In genomic region chr4:142084131-142084899, GRCm38 (mm10) we compare ENCODE assay signal across 8 mouse cellular contexts. TPM values are rescaled to one million over a fixed set of nuclear protein-coding genes. Genes with fewer than 3 reads are reported as not detected.
DNase-seq lines count a peak whose midpoint lies in the region; ATAC-seq and TF ChIP-seq lines count a peak whose summit lies in the region.

Gene Tmem51, minus strand, starts transcription at chr4:142084304.

- H3K27ac ChIP-seq in heart, embryonic 12.5 days (ENCODE audit: poor library complexity, severe bottlenecking): peak within 1 kb of the TSS; percentile 81
- peak within 1 kb of the TSS; percentile 85 for H3K27ac ChIP-seq in kidney, embryonic 14.5 days (ENCODE audit: low read depth, low read length)
- H3K27ac ChIP-seq in lung, postnatal 0 days (ENCODE audit: low read length): peak within 1 kb of the TSS; percentile 74

- WGBS in heart, embryonic 12.5 days: under 1% methylated on average over 46 of the region's 52 CpGs
- WGBS in kidney, embryonic 14.5 days: 0% methylated on average over 51 of the region's 52 CpGs
- WGBS in lung, postnatal 0 days: 0% methylated on average over 46 of the region's 52 CpGs

- no peak for TF ChIP-seq EP300 in lung, postnatal 0 days (IDR thresholded peaks at IDR 0.05)

- H3K27me3 ChIP-seq in heart, embryonic 12.5 days (replicated peaks): 0 out of 2 replicates have a peak, but pooled peaks cover 8% of the 10 kb centered on the region
- H3K27me3 ChIP-seq in kidney, embryonic 14.5 days (ENCODE audit: control insufficient read depth, insufficient read depth, low read length): no peaks in the 10 kb centered on the region
- H3K27me3 ChIP-seq in lung, postnatal 0 days (replicated peaks; ENCODE audit: insufficient read depth, low read length): no peaks in the 10 kb centered on the region

- peak; percentile 23 for DNase-seq in right cerebral cortex, postnatal 14 days
- no peak for DNase-seq in right cerebral cortex, adult 2 months (ENCODE audit: low spot score in 2 of 2)
- DNase-seq in embryo, embryonic 11 days: peak; percentile 70
- DNase-seq in lung, postnatal 0 days (ENCODE audit: low spot score): peak; percentile 66
- DNase-seq in ovary, postnatal 36 days (ENCODE audit: low spot score): peak; percentile 77
- no peak for DNase-seq in frontal cortex, postnatal 14 days (ENCODE audit: low spot score in 2 of 2)

- peak; percentile 40 for TF ChIP-seq CTCF in lung, postnatal 0 days (IDR thresholded peaks at IDR 0.05)

- peak within 1 kb of the TSS; percentile 75 for H3K4me2 ChIP-seq in heart, embryonic 12.5 days
- peak within 1 kb of the TSS; percentile 98 for H3K4me2 ChIP-seq in kidney, embryonic 14.5 days (replicated peaks; ENCODE audit: low read depth, low read length)
- H3K4me2 ChIP-seq in lung, postnatal 0 days (replicated peaks; ENCODE audit: low read depth, low read length): peak within 1 kb of the TSS; percentile 95

- H3K9me3 ChIP-seq in heart, embryonic 12.5 days (replicated peaks): no peaks in the 10 kb centered on the region
- no peaks in the 10 kb centered on the region for H3K9me3 ChIP-seq in kidney, embryonic 14.5 days (ENCODE audit: control insufficient read depth, low read length)
- no peaks in the 10 kb centered on the region for H3K9me3 ChIP-seq in lung, postnatal 0 days (ENCODE audit: low read length)

- H3K36me3 ChIP-seq in heart, embryonic 12.5 days: no peaks in the 10 kb centered on the region
- no peaks in the 10 kb centered on the region for H3K36me3 ChIP-seq in kidney, embryonic 14.5 days (ENCODE audit: control insufficient read depth, insufficient read depth, low read length)
- no peaks in the 10 kb centered on the region for H3K36me3 ChIP-seq in lung, postnatal 0 days (ENCODE audit: insufficient read depth, low read length)

- peak within 1 kb of the TSS; percentile 68 for H3K4me3 ChIP-seq in heart, embryonic 12.5 days
- peak within 1 kb of the TSS; percentile 69 for H3K4me3 ChIP-seq in kidney, embryonic 14.5 days (ENCODE audit: low read length)
- H3K4me3 ChIP-seq in lung, postnatal 0 days (ENCODE audit: low read depth, low read length): peak within 1 kb of the TSS; percentile 69

- peak; percentile 84 for ATAC-seq in heart, embryonic 12.5 days (ENCODE audit: insufficient number of reproducible peaks, low FRiP score)
- ATAC-seq in kidney, embryonic 14.5 days (ENCODE audit: low FRiP score, low TSS enrichment): peak; percentile 87
- peak; percentile 85 for ATAC-seq in lung, postnatal 0 days

- peaks cover 47% of the 10 kb centered on the region for H3K4me1 ChIP-seq in heart, embryonic 12.5 days (replicated peaks)
- peaks cover 26% of the 10 kb centered on the region for H3K4me1 ChIP-seq in kidney, embryonic 14.5 days (ENCODE audit: control insufficient read depth, insufficient read depth, low read length)
- peaks cover 12% of the 10 kb centered on the region; the same call in 1 of the 2 replicates for H3K4me1 ChIP-seq in lung, postnatal 0 days (ENCODE audit: insufficient read depth, low read depth, low read length)

- peak within 1 kb of the TSS; percentile 83 for H3K9ac ChIP-seq in heart, embryonic 12.5 days
- H3K9ac ChIP-seq in kidney, embryonic 14.5 days (ENCODE audit: low read depth, low read length): peak within 1 kb of the TSS; percentile 72
- H3K9ac ChIP-seq in lung, postnatal 0 days (replicated peaks; ENCODE audit: low read depth): peak within 1 kb of the TSS; percentile 41

RNA-seq across cellular contexts. Expression of gene Tmem51, which starts in this region (rescaled TPM):
- polyA plus RNA-seq in heart, embryonic 12.5 days (2016; fragmentation: Nextera tagmentation; extraction: Ambion mirVana): 28.3 and 29.6 TPM in 2 replicates
- 16.7 and 23.0 TPM in 2 replicates for polyA plus RNA-seq in kidney, embryonic 14.5 days (2014; fragmentation: Nextera tagmentation; extraction: Ambion mirVana)
- 18.9 and 22.1 TPM in 2 replicates for polyA plus RNA-seq in lung, postnatal 0 days (2015; fragmentation: Nextera tagmentation; extraction: Ambion mirVana)

Comparison
In these comparisons a context has a peak if more than half of its experiments do, and no peak if none do; other contexts are left out.
1. DNase-seq: peak in right cerebral cortex, postnatal 14 days (single experiment), embryo, embryonic 11 days (single experiment), lung, postnatal 0 days (single experiment) and ovary, postnatal 36 days (single experiment); none in right cerebral cortex, adult 2 months (0 of 2) and frontal cortex, postnatal 14 days (0 of 2).
2. Peak in every context shown above with its lines, with median percentiles within 50 percentile points of each other: ATAC-seq, H3K27ac ChIP-seq, H3K4me2 ChIP-seq, H3K4me3 ChIP-seq and H3K9ac ChIP-seq.